21 mouse cellular contexts compared by ENCODE assay signal in genomic region chr3:41514683-41515305, GRCm38 (mm10). TPM values are rescaled to one million over a fixed set of nuclear protein-coding genes. Genes with fewer than 3 reads are reported as not detected.
A peak's percentile ranks its signal among the peaks of the same experiment; 100 is the strongest.
DNase-seq lines count a peak whose midpoint lies in the region; ATAC-seq and TF ChIP-seq lines count a peak whose summit lies in the region.
"Had no signal": no experiment of that assay in that cellular context is flagged by ENCODE, and none has a peak within 500 bp of the region (broad histone marks: within the 10 kb centered on the region; RNA-seq: fewer than 3 reads in every experiment).

No protein-coding gene starts in this region.

- DNase-seq in kidney, adult 18-20 months = no peak
- no peak for DNase-seq in Patski (ENCODE audit: low read depth, low spot score)
- DNase-seq in heart, postnatal 14 days = no peak
- DNase-seq in natural killer cell, adult 2 months (ENCODE audit: low spot score in 2 of 2) = no peak
- DNase-seq: adrenal gland, adult 8-10 months; cerebellum, postnatal 10 days; gastrocnemius, postnatal 14 days; heart, adult 2 months; liver; thymus, adult 2 months had no signal

- CTCF ChIA-PET in Patski (lab: Charles Lee) = interaction anchor here (0.9 to 1.6 kb wide), 7 partner anchors 10 to 332 kb away, joined by 3 to 4 read pairs (median 3); no protein-coding TSS in a partner anchor

- no peak overlapping the region for H3K9ac ChIP-seq in kidney, embryonic 15.5 days
- no peak overlapping the region for H3K9ac ChIP-seq in intestine, postnatal 0 days (ENCODE audit: low read depth, low read length)
- H3K9ac ChIP-seq in stomach, embryonic 15.5 days = no peak overlapping the region
- H3K9ac ChIP-seq: embryonic facial prominence, embryonic 13.5 days; forebrain, embryonic 15.5 days; heart, embryonic 15.5 days; hindbrain, embryonic 13.5 days; neural tube, embryonic 12.5 days had no signal

- intact Hi-C loops in heart, postnatal 14 days (cut with DNase I) = no loop called here

- ATAC-seq in kidney, embryonic 15.5 days (replicated peaks; ENCODE audit: low FRiP score) = no peak
- ATAC-seq in Patski = peak; percentile 94
- peak; percentile 69 for ATAC-seq in intestine, postnatal 0 days
- ATAC-seq in stomach, embryonic 15.5 days (ENCODE audit: insufficient read depth, low FRiP score, low read depth) = no peak
- ATAC-seq: inflammation-experienced regulatory T-cells, adult 6 months had no signal

- POLR2A ChIA-PET in Patski (lab: Charles Lee) = interaction anchor here (0.6 kb wide), 2 partner anchors 141 to 164 kb away, joined by 3 to 4 read pairs; no protein-coding TSS in a partner anchor

- peaks cover 14% of the 10 kb centered on the region; the same call in 1 of the 2 replicates for H3K4me1 ChIP-seq in kidney, embryonic 15.5 days
- no peaks in the 10 kb centered on the region for H3K4me1 ChIP-seq in intestine, postnatal 0 days (replicated peaks; ENCODE audit: control insufficient read depth, insufficient read depth, low read length)
- H3K4me1 ChIP-seq in stomach, embryonic 15.5 days = no peaks in the 10 kb centered on the region
- H3K4me1 ChIP-seq: embryonic facial prominence, embryonic 13.5 days; heart, embryonic 15.5 days; hindbrain, embryonic 13.5 days; neural tube, embryonic 12.5 days had no signal

- 69% methylated on average over 11 of the region's 11 CpGs for WGBS in kidney, embryonic 15.5 days
- WGBS in intestine, postnatal 0 days = 61% methylated on average over 11 of the region's 11 CpGs
- 64% methylated on average over 11 of the region's 11 CpGs for WGBS in stomach, embryonic 15.5 days

- H3K36me3 ChIP-seq in kidney, embryonic 15.5 days = no peaks in the 10 kb centered on the region
- H3K36me3 ChIP-seq in intestine, postnatal 0 days (ENCODE audit: control insufficient read depth, insufficient read depth) = no peaks in the 10 kb centered on the region
- no peaks in the 10 kb centered on the region for H3K36me3 ChIP-seq in stomach, embryonic 15.5 days
- H3K36me3 ChIP-seq: embryonic facial prominence, embryonic 13.5 days; forebrain, embryonic 15.5 days; heart, embryonic 15.5 days; hindbrain, embryonic 13.5 days; neural tube, embryonic 12.5 days had no signal

- no peaks in the 10 kb centered on the region for H3K9me3 ChIP-seq in kidney, embryonic 15.5 days (replicated peaks)
- H3K9me3 ChIP-seq in intestine, postnatal 0 days (ENCODE audit: control insufficient read depth) = no peaks in the 10 kb centered on the region
- no peaks in the 10 kb centered on the region for H3K9me3 ChIP-seq in stomach, embryonic 15.5 days
- H3K9me3 ChIP-seq: embryonic facial prominence, embryonic 13.5 days; forebrain, embryonic 15.5 days; heart, embryonic 15.5 days; hindbrain, embryonic 13.5 days; neural tube, embryonic 12.5 days had no signal

- no peak for TF ChIP-seq CTCF in Patski (IDR thresholded peaks at IDR 0.05)
- no peak for TF ChIP-seq CTCF in intestine, postnatal 0 days (IDR thresholded peaks at IDR 0.05; ENCODE audit: low read depth)

- H3K27ac ChIP-seq in kidney, embryonic 15.5 days = peak overlapping the region; percentile 28; the same call in 1 of the 2 replicates
- no peak overlapping the region for H3K27ac ChIP-seq in intestine, postnatal 0 days (ENCODE audit: low read depth, low read length)
- peak overlapping the region; percentile 36; the same call in 1 of the 2 replicates for H3K27ac ChIP-seq in stomach, embryonic 15.5 days
- H3K27ac ChIP-seq: embryonic facial prominence, embryonic 13.5 days; forebrain, embryonic 15.5 days; heart, adult 2 months; heart, embryonic 15.5 days; hindbrain, embryonic 13.5 days; macrophage; neural tube, embryonic 12.5 days had no signal

- in situ Hi-C loops in Patski (cut with MboI; ENCODE audit: low pct_unique_long_range_greater_than_20kb) = no loop called here

- no peak overlapping the region for H3K4me3 ChIP-seq in kidney, embryonic 15.5 days (replicated peaks)
- no peak overlapping the region for H3K4me3 ChIP-seq in intestine, postnatal 0 days (ENCODE audit: low read depth, low read length)
- no peak overlapping the region for H3K4me3 ChIP-seq in stomach, embryonic 15.5 days (replicated peaks)
- H3K4me3 ChIP-seq: embryonic facial prominence, embryonic 13.5 days; forebrain, embryonic 15.5 days; heart, adult 2 months; heart, embryonic 15.5 days; hindbrain, embryonic 13.5 days; neural tube, embryonic 12.5 days had no signal

- H3K4me2 ChIP-seq in kidney, embryonic 15.5 days = no peak overlapping the region
- H3K4me2 ChIP-seq in intestine, postnatal 0 days (replicated peaks; ENCODE audit: low read depth) = no peak overlapping the region
- H3K4me2 ChIP-seq in stomach, embryonic 15.5 days = no peak overlapping the region
- H3K4me2 ChIP-seq: embryonic facial prominence, embryonic 13.5 days; forebrain, embryonic 15.5 days; heart, embryonic 15.5 days; hindbrain, embryonic 13.5 days; midbrain, embryonic 11.5 days; neural tube, embryonic 12.5 days had no signal

- no peaks in the 10 kb centered on the region for H3K27me3 ChIP-seq in kidney, embryonic 15.5 days
- no peaks in the 10 kb centered on the region for H3K27me3 ChIP-seq in Patski
- no peaks in the 10 kb centered on the region for H3K27me3 ChIP-seq in intestine, postnatal 0 days (replicated peaks; ENCODE audit: control insufficient read depth, insufficient read depth, low read length)
- H3K27me3 ChIP-seq in stomach, embryonic 15.5 days (replicated peaks) = no peaks in the 10 kb centered on the region
- H3K27me3 ChIP-seq: embryonic facial prominence, embryonic 13.5 days; forebrain, embryonic 15.5 days; heart, embryonic 15.5 days; hindbrain, embryonic 13.5 days; neural tube, embryonic 12.5 days had no signal

RNA-seq across cellular contexts. Expression of gene Jade1, which starts 40.7 kb away (rescaled TPM):
- 22.1 and 22.8 TPM in 2 replicates for polyA plus RNA-seq in kidney, embryonic 15.5 days (2015; fragmentation: Nextera tagmentation; extraction: Ambion mirVana)
- 48.1 TPM for polyA plus RNA-seq in Patski (2021)
- 15.3 and 18.4 TPM in 2 replicates for polyA plus RNA-seq in intestine, postnatal 0 days (2015; fragmentation: Nextera tagmentation; extraction: Ambion mirVana)
- polyA plus RNA-seq in stomach, embryonic 15.5 days (2015; fragmentation: Nextera tagmentation; extraction: Ambion mirVana) = 17.0 and 17.5 TPM in 2 replicates
- total RNA-seq in heart, postnatal 14 days (2021) = 10 to 100 TPM; 28.1 to 28.6 TPM

Comparison
In these comparisons a context has a peak if more than half of its experiments do, and no peak if none do; other contexts are left out.
1. ATAC-seq: peak in Patski (single experiment) and intestine, postnatal 0 days (single experiment); none in kidney, embryonic 15.5 days (single experiment) and stomach, embryonic 15.5 days (single experiment).